Mouse (Mus musculus) brain, embryonic 14.5 days (tissue): ENCODE data around the gene Blzf1. TPM values are rescaled to one million over a fixed set of nuclear protein-coding genes. Genes with fewer than 3 reads are reported as not detected.
A peak's percentile ranks its signal among the peaks of the same experiment; 100 is the strongest.

Source experiments
- DNase-seq: peaks from one replicate; pipeline ENCODE4 v3.0.0-alpha.2; 2011; ENCODE audit warnings: low read depth
- CTCF ChIP-seq: fragments of 200-500 bp; IDR thresholded peaks from 2 replicates; pipeline ENCODE4 v1.5.1; 2012; ENCODE audit warnings: inconsistent platforms, mild to moderate bottlenecking, moderate library complexity, borderline replicate concordance; ENCODE audit not compliant: insufficient read depth, insufficient read length; ENCODE audit errors: extremely low read depth
- POLR2A ChIP-seq: fragments of 200-500 bp; IDR thresholded peaks from 2 replicates; pipeline ENCODE4 v1.6.1; 2012; ENCODE audit warnings: mild to moderate bottlenecking, inconsistent platforms, borderline replicate concordance; ENCODE audit not compliant: poor library complexity, insufficient read depth, insufficient read length, severe bottlenecking; ENCODE audit errors: extremely low read depth
- polyA plus RNA-seq: library from polyadenylated mRNA; depleted of rRNA; stranded (reverse); fragments of >200 nt; gene quantifications from 2 replicates; pipeline ENCODE4 v1.2.3, GENCODE M21; 2012

Blzf1 gene
- polyA plus RNA-seq, 1 experiment: 12.3 TPM

DNA sequence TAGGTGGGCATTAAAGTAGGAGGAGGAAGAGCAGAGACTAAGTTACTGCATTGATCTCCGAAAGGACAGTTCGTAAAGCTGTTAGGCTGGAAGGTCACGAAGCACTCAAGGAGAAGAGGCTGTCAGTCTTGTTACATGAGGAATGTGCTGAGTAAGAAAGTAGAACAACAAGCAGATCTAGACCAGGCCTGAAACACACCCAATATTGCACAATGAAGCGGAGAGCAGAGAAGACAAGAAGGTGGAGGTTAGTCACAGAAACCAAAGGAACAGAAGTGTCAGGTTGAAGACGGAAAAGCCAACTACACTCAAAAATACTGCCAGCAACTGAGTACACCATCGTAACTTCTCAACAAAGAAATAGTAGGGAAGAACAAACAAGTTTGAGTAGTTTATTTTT is 13.2 kb downstream of the Blzf1 start:
- TF ChIP-seq CTCF (no peak), POLR2A (no peak)
- no peak for DNase-seq

DNA sequence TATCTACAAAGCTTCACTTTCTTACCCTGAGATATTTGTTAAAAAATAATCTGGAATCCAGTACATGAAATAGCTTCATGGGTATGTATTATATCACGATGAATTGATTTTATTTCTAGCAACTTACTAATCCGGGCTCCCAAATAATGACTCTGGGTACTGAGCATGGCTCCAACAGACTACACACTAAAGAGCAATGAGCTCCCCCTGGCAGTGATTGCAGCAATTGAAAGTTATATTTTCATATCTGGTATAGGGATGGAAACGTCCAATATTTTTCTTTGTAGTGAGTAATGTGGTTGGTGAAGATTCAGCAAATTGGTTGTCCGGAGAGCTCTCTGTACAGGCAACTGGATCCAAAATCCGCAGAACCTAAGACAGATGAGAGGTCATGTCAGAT is 15.2 kb downstream of the Blzf1 start:
- TF ChIP-seq POLR2A: no peak
- no peak for TF ChIP-seq CTCF
- DNase-seq: no peak

DNA sequence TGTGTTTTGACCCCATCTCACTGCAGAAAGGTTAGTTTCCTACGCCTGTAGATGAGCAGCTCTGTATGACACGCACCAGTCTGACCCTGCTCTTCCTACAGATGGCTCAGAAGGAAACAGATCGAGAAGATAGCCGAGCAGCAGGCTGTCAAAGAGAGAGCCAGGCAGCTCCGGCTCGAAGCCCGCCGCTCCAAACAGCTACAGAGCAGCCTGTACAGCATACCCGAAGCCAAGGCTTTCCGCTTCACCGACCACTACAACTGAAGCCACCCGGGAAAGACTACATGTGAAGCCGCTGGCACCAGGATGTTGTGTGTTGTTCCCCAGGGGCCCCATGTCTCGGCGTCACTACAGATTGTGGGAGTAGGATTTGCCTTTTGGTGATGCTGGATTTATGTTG is 19.9 kb downstream of the Blzf1 start:
- TF ChIP-seq CTCF: no peak
- no peak for TF ChIP-seq POLR2A
- peak; percentile 35 for DNase-seq

DNA sequence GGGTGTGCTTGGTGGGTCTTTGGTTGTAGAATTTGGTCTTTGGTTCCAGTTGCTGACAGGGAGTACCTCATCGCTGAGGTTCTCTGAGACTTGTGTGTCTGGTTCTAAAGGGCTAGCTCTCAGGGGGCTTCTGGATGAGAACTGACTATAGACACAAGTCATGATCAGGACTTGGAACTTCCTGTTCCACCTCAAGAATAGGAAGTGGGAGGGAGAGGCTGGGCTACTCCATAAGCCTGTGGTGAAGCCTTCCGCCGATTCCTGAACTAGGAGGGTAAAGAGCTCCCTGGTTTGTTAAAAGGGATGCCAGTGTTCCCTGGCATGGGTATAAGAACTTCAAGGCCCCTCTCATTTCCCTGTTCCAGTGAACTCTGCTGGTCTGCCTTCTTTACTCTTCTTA is 23.3 kb downstream of the Blzf1 start:
- no peak for DNase-seq
- TF ChIP-seq POLR2A: no peak
- no peak for TF ChIP-seq CTCF

DNA sequence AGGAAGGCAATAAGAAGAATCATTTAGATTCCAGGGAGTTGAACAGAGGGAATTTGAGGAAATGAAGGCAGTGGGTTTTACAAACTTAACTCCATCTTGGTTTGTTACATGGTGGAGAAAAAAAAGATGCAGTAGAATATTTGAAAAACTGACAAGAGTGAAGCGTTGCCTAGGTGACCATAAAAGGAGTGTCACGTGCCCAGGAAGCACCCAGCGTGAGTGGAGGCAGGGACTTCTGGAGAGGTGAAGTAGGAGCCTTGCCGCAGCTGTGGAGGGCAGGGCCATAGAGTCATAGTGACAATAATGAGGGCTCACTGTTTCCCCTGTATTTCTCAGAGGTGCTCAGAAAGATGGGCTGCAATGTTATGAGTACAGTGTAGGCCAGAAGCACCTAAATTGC is 28.0 kb downstream of the Blzf1 start:
- DNase-seq: no peak
- no peak for TF ChIP-seq CTCF
- TF ChIP-seq POLR2A: no peak

DNA sequence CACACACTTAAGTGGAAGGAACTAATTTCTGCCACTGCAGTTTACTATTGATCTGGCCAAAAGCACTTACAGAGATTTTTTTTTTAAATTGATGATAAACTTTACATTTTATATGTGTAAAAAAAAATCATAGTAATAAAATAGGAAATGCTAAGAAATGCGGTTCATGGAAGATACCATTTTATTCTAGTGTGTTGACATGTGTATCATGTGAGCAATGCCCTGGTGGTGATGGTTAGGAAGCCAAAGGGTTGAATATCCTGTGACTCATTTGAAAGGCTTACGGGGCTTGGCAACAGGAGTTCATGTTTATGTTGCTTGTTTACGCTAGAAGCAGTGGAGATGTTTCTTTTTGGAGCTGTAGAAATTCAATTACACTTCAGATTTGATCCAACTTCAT is 30.7 kb downstream of the Blzf1 start:
- no peak for DNase-seq
- no peak for TF ChIP-seq CTCF
- TF ChIP-seq POLR2A: no peak

DNA sequence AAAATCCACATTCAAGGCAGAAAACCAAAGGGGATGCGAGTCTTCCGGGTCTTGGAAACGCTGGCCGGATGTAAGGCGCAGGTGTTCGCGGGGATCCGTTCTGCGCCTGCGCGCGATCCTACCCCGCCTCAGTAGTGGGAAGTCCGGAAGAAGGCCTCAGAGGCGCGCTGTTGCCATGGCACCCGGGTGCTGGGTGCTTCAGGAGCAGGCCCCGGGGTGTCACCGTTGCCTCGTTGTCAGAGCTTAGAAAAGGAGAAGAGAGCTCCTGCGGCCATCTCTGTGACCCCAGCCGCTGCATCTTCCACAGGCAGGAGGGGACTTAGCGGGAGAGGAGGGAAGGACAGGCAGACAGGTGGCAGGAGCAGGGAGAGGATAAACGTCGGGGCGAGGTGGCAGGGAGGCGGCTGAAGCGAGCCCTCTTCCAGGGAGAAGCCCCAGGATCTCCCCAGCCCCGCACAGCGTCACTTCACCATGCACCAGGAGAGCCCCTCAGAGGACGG is 31.8 kb downstream of the Blzf1 start, which contains the start of gene Ccdc181:
Gene Ccdc181, plus strand, starts transcription at position 131 of the 500 bp plus-strand sequence.
- DNase-seq: peak; percentile 98
- peak; percentile 33; the same call in 1 of the 2 replicates for TF ChIP-seq POLR2A
- no peak for TF ChIP-seq CTCF

DNA sequence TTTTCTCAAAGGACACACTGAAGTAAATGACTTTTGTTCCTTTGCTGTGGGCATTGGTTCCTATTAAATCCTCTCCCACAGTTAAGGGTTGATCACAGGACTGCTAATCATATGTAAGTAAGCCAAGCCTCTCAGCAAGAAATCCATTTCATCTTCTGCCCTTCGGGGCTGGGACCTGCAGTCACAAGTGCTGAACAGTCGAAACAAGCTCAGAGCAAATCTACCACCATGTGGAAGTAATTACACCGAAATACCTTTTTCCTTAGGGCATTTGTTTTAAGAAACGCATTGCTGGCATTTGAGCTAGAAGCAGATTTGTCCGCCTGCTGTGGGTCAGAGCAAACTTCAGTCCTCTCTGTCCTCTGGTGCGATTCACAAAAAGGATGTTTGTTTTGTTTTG is 33.6 kb downstream of the Blzf1 start:
- peak; percentile 19 for DNase-seq
- TF ChIP-seq CTCF (no peak), POLR2A (no peak)

DNA sequence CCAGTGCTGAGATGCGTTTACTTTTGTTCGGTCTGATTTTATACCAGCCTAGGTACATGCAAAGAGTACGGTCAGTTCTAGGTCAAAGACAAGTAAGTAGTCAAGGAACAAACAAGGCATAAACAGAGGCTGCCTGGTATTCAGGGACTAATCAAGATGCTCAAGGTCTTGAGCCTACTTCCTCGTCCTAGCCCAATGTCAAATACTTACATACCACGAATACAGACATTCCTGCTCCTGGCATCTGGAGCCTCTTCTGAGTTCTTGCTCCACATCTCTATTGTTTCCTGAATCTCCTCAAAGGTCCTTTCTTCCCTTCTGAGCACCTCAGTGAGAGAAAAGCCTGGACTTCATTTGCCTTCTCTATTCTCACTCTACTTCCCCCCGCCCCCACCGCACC is 36.3 kb downstream of the Blzf1 start:
- TF ChIP-seq POLR2A (no peak), CTCF (no peak)
- no peak for DNase-seq

DNA sequence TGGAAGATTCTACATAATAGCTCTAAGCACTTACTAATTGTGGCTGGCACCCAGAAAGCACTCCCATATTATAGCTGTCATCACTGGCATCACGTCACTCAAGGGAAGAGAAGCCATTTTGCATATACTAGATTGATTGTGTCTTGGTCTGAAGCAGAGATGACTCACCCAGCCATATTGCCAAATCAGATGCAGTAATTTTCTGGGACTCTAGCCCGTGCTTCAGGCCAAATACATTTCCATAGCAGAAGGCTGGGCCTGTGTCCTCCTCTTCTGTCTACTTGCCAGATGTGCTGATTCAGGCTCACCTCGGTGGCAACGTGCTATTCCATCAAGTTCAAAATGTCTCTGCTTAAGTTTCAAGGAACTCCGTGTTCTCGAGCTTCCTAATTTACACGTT is 45.7 kb downstream of the Blzf1 start:
- TF ChIP-seq CTCF: no peak
- TF ChIP-seq POLR2A: no peak
- DNase-seq: peak; percentile 11

DNA sequence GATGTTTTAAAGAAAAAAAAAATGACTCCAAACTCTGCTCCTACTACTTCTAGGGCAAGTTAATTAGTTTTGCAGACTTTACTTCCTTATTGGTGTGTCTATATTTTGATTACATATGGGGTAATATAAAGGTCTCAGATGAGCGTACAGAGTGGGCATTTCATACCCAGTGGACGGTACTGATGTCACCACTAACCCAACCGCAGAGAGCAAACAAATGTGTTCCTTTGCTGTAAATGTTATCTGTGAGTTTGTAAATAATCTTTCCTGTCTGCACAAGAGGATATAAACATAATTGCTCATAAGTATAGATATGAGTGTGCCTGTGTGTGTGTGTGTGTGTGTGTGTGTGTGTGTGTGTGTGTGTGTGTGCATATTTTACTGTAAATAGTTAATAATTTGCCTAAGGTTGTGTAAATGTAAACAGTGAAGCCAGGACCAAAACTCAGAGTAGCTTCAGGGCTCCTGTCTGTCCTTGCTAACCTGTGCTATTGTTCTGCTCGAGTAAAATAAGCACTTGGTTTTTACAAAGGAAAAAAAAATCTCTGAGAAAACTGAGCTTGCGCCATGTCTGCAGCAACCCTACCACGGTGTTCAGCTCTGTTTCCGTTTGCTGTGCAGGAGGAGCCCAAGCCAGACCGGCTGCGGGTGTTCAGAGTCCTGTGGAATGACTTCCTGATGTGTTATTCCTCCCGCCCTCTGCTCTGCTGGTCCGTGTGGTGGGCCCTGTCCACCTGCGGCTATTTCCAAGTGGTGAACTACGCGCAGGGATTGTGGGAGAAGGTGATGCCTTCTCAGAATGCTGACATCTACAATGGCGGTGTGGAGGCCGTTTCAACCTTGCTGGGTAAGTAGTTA is 46.9 kb downstream of the Blzf1 start:
- no peak for DNase-seq
- TF ChIP-seq CTCF (no peak), POLR2A (no peak)

DNA sequence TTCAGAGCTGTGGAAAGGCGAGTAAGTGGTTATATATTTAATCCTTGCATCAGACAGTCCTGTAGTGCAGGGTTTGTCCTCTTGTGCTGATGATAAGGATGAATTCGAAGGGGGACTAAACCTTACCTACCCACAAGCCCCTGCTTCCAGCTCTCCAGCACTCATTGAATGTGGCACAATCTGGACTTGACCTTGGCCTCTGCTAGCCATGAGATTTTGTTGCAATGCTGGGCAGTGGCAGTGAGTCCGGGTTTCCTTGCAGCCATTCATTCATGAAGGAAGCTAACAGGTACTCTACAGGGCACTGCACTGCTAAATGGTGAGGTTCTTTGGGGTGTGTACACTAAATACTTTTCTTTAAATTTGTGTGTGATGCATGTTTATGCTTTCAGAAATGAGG is 52.5 kb downstream of the Blzf1 start:
- TF ChIP-seq POLR2A: no peak
- no peak for TF ChIP-seq CTCF

More for the DNA sequence above, 52.5 kb downstream of the Blzf1 start:
- DNase-seq: no peak
